In the genomic region with DNA sequence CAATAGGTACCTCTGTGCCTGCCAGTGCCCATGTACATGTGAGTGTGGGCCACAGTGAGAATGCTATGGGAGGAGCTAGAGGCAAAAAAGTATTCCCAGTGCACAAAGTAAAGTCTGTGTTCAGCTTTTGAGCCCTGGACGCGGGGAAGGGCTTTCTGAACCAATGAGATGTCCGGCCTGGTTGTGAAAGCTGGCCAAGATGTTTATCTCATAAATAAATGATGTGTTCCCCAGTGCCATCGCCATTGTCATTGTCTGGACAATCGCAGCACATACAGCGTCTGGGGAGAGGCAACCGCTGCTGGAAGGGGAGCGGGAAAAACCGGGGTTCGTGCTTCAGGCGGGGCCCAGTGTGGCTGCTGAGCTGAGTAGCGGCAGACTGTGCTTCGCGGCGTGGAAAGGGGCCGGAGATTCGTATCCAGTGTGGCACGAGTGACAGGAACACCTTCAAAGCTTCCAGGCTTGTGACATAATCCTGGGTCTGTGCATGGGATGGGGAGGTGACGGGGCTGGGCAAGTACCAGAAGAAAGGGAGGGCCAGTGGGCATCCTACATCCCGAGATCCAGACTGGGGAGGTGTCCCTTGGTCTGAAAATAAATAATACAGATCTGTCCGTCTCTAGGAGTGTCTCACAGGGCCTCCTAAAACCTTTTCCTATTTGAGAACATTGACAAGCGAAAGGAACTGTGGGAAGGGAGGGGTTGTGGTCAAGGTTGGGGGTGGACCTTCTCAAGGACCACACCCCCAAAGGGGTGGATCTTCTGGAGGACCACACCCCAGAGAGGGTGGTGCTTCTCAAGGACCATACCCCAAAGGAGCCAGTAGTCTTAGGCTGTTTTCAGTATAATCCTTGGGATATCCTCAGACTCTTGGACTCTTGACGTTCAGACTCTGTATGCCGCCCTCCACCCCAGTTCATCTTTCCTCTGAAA, we compare ENCODE assay signal across 11 mouse cellular contexts. TPM values are rescaled to one million over a fixed set of nuclear protein-coding genes. Genes with fewer than 3 reads are reported as not detected.
A peak's percentile ranks its signal among the peaks of the same experiment; 100 is the strongest.
DNase-seq lines count a peak whose midpoint lies in the region; ATAC-seq lines count a peak whose summit lies in the region.
"Had no signal": no experiment of that assay in that cellular context is flagged by ENCODE, and none has a peak within 500 bp of the region (broad histone marks: within the 10 kb centered on the region; RNA-seq: fewer than 3 reads in every experiment).

No protein-coding gene starts in this region.

- H3K36me3 ChIP-seq in heart, embryonic 14.5 days (ENCODE audit: control insufficient read depth, insufficient read depth, low read length): peaks cover 3% of the 10 kb centered on the region; the same call in 1 of the 2 replicates
- no peaks in the 10 kb centered on the region for H3K36me3 ChIP-seq in midbrain, embryonic 12.5 days
- no peaks in the 10 kb centered on the region for H3K36me3 ChIP-seq in forebrain, embryonic 15.5 days

- WGBS in heart, embryonic 14.5 days: 55% methylated on average over 24 of the region's 24 CpGs
- WGBS in midbrain, embryonic 12.5 days: 62% methylated on average over 24 of the region's 24 CpGs
- WGBS in forebrain, embryonic 15.5 days: 59% methylated on average over 24 of the region's 24 CpGs

- no peak for ATAC-seq in heart, embryonic 14.5 days (ENCODE audit: insufficient number of reproducible peaks, insufficient read depth, low FRiP score, low read depth)
- no peak for ATAC-seq in midbrain, embryonic 12.5 days (ENCODE audit: low FRiP score, low read depth)
- no peak for ATAC-seq in forebrain, embryonic 15.5 days (replicated peaks)

- intact Hi-C loops in left cerebral cortex, postnatal 10 days (cut with DNase I): no loop called here

- H3K9ac ChIP-seq in heart, embryonic 14.5 days (ENCODE audit: low read length): peak overlapping the region; percentile 59
- 0 out of 2 replicates have a peak overlapping the region, but pooled peaks have one; percentile 4 for H3K9ac ChIP-seq in midbrain, embryonic 12.5 days (replicated peaks)
- no peak overlapping the region for H3K9ac ChIP-seq in forebrain, embryonic 15.5 days (replicated peaks)

- H3K4me1 ChIP-seq in heart, embryonic 14.5 days (ENCODE audit: control insufficient read depth in 2 of 2, insufficient read depth in 2 of 2, low read length in 2 of 2): peaks cover 50 to 67% of the 10 kb centered on the region in 2 experiments
- H3K4me1 ChIP-seq in midbrain, embryonic 12.5 days: peaks cover 3% of the 10 kb centered on the region; the same call in 1 of the 2 replicates
- H3K4me1 ChIP-seq in forebrain, embryonic 15.5 days: no peaks in the 10 kb centered on the region

- no peaks in the 10 kb centered on the region for H3K27me3 ChIP-seq in heart, embryonic 14.5 days (ENCODE audit: control insufficient read depth, insufficient read depth, low read length)
- peaks cover 3% of the 10 kb centered on the region; the same call in 1 of the 2 replicates for H3K27me3 ChIP-seq in midbrain, embryonic 12.5 days
- no peaks in the 10 kb centered on the region for H3K27me3 ChIP-seq in forebrain, embryonic 15.5 days

- no peak overlapping the region for H3K4me3 ChIP-seq in heart, embryonic 14.5 days (ENCODE audit: control insufficient read depth in 1 of 2, insufficient read depth in 1 of 2, low read depth in 1 of 2, low read length in 2 of 2)
- H3K4me3 ChIP-seq in midbrain, embryonic 12.5 days: 0 out of 2 replicates have a peak overlapping the region, but pooled peaks have one; percentile 10
- H3K4me3 ChIP-seq in forebrain, embryonic 15.5 days: no peak overlapping the region

- H3K9me3 ChIP-seq in heart, embryonic 14.5 days (ENCODE audit: control insufficient read depth, low read length): no peaks in the 10 kb centered on the region
- no peaks in the 10 kb centered on the region for H3K9me3 ChIP-seq in midbrain, embryonic 12.5 days
- H3K9me3 ChIP-seq in forebrain, embryonic 15.5 days: no peaks in the 10 kb centered on the region

- H3K4me2 ChIP-seq in heart, embryonic 14.5 days (ENCODE audit: low read length): peak overlapping the region; percentile 48
- peak overlapping the region; percentile 27 for H3K4me2 ChIP-seq in midbrain, embryonic 12.5 days (replicated peaks)
- no peak overlapping the region for H3K4me2 ChIP-seq in forebrain, embryonic 15.5 days (replicated peaks)

- H3K27ac ChIP-seq in heart, embryonic 14.5 days (replicated peaks in 1 of 2; ENCODE audit: control insufficient read depth in 1 of 2, insufficient read depth in 1 of 2, low read depth in 2 of 2, low read length in 2 of 2): peak overlapping the region; percentile 83 to 91
- H3K27ac ChIP-seq in midbrain, embryonic 12.5 days (replicated peaks): no peak overlapping the region
- H3K27ac ChIP-seq in forebrain, embryonic 15.5 days (replicated peaks): no peak overlapping the region

- peak; percentile 34 for DNase-seq in left cerebral cortex, adult 11 months (ENCODE audit: low spot score)
- DNase-seq in left cerebral cortex, postnatal 10 days (ENCODE audit: extremely low spot score in 1 of 2, low spot score in 2 of 2): no peak
- DNase-seq in R1 (ENCODE audit: low read depth, low spot score): peak; percentile 91
- DNase-seq in Muller cell, postnatal 12 days (ENCODE audit: inconsistent ontology term): no peak
- DNase-seq: spleen, adult 18-20 months had no signal

RNA-seq across cellular contexts. Expression of a gene that starts 2.5 kb away (rescaled TPM):
- total RNA-seq in left cerebral cortex, postnatal 10 days (2021): 1 to 10 TPM; 1.5 to 2.0 TPM
- polyA plus RNA-seq in heart, embryonic 14.5 days (2014; fragmentation: Nextera tagmentation; extraction: Ambion mirVana): 301 and 314 TPM in 2 replicates
- 0.13 and 0.16 TPM in 2 replicates for polyA plus RNA-seq in midbrain, embryonic 12.5 days (2016; fragmentation: Nextera tagmentation; extraction: Ambion mirVana)
- polyA plus RNA-seq in forebrain, embryonic 15.5 days (2015; fragmentation: Nextera tagmentation; extraction: Ambion mirVana): 0.46 and 0.60 TPM in 2 replicates

RNA-seq across cellular contexts. Expression of a gene that starts 8.9 kb away (rescaled TPM):
- not detected for total RNA-seq in left cerebral cortex, postnatal 10 days (2021)
- 5.0 and 5.2 TPM in 2 replicates for polyA plus RNA-seq in heart, embryonic 14.5 days (2014; fragmentation: Nextera tagmentation; extraction: Ambion mirVana)
- 0.51 TPM in 1 of 2 replicates, not detected in the other for polyA plus RNA-seq in midbrain, embryonic 12.5 days (2016; fragmentation: Nextera tagmentation; extraction: Ambion mirVana)
- not detected in 2 replicates for polyA plus RNA-seq in forebrain, embryonic 15.5 days (2015; fragmentation: Nextera tagmentation; extraction: Ambion mirVana)
- total RNA-seq: hematopoietic stem cell, adult 5-6 weeks; liver, adult 2 months had no signal
- polyA plus RNA-seq: liver, adult 2 months; neural tube, embryonic 14.5 days had no signal

Comparison
In these comparisons a context has a peak if more than half of its experiments do, and no peak if none do; other contexts are left out.
1. DNase-seq: peak in left cerebral cortex, adult 11 months (single experiment) and R1 (single experiment); none in left cerebral cortex, postnatal 10 days (0 of 2) and Muller cell, postnatal 12 days (single experiment).
2. H3K27ac ChIP-seq: peak in heart, embryonic 14.5 days (2 of 2); none in midbrain, embryonic 12.5 days (single experiment) and forebrain, embryonic 15.5 days (single experiment).
3. RNA of a gene that starts 2.5 kb away (polyA plus RNA-seq): 301 to 314 TPM in heart, embryonic 14.5 days; 0.46 to 0.60 TPM in forebrain, embryonic 15.5 days and 0.13 to 0.16 TPM in midbrain, embryonic 12.5 days; every median in the first group is over 100 times any median in the second.